Mouse (Mus musculus): ENCODE measurements around the gene Spata5. TPM values are rescaled to one million over a fixed set of nuclear protein-coding genes. Genes with fewer than 3 reads are reported as not detected.

Gene Spata5
- polyA plus RNA-seq, 1 experiment from 2014 or later: 29.8 TPM

DNA sequence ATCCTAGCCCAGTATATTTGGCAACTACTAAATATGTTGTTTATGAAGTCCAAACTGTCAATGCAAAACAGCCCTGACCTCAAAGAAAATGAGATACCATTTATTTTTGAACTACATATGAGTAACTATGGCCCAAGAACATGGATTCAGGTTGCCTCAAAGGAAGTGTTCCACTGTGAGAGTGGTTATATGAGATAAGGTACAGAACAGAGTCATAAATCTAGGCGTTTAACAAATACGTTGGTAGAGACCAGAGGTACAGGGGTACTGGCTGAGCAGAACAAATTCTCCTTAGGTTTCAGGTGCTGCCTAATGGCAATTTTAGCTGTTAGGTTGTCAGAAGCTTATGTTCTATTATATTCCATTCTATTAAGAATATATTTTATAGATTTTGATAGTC, 67.9 kb downstream of the Spata5 start:
- H3K27ac ChIP-seq (ENCODE audit: low read length): no peak overlapping the region
- no peaks in the 10 kb centered on the region; the same call in 1 of the 2 replicates for H3K4me1 ChIP-seq (replicated peaks; ENCODE audit: control insufficient read depth, insufficient read depth, low read length)
- H3K4me2 ChIP-seq (ENCODE audit: low read depth, low read length): no peak overlapping the region
- no peak overlapping the region for H3K4me3 ChIP-seq (ENCODE audit: low read length)
- H3K9ac ChIP-seq (ENCODE audit: low read length): no peak overlapping the region
- WGBS: 76% methylated on average over 2 of the region's 2 CpGs
- no peaks in the 10 kb centered on the region for H3K9me3 ChIP-seq (ENCODE audit: control insufficient read depth, low read length)
- ATAC-seq (ENCODE audit: low read depth): no peak
- H3K36me3 ChIP-seq (ENCODE audit: control insufficient read depth, insufficient read depth, low read length): no peaks in the 10 kb centered on the region
- no peaks in the 10 kb centered on the region for H3K27me3 ChIP-seq (ENCODE audit: control insufficient read depth, insufficient read depth, low read depth, low read length)

DNA sequence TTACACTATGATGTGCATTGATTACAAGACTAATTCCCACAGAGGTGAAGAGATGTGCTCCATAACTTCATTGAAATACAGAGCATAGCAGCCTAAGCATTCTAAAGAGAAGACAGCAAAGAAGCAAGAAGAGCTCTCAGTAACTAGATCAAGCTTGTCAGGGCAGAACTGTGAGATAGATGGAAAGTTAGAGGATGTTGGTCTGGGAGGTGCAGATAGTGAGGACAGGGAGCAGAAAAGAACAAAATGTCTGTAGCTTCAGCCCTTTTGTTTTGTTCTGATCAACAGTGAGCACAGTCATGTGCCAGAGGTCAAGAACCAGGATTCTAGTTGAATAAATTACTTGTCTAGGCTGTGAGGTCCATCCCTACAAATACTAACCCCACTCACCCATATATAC, 68.5 kb downstream of the Spata5 start:
- H3K36me3 ChIP-seq (ENCODE audit: control insufficient read depth, insufficient read depth, low read length): no peaks in the 10 kb centered on the region
- ATAC-seq (ENCODE audit: low read depth): no peak
- H3K27ac ChIP-seq (ENCODE audit: low read length): no peak overlapping the region
- no peaks in the 10 kb centered on the region for H3K9me3 ChIP-seq (ENCODE audit: control insufficient read depth, low read length)
- H3K4me2 ChIP-seq (ENCODE audit: low read depth, low read length): no peak overlapping the region
- H3K4me3 ChIP-seq (ENCODE audit: low read length): no peak overlapping the region
- H3K4me1 ChIP-seq (replicated peaks; ENCODE audit: control insufficient read depth, insufficient read depth, low read length): no peaks in the 10 kb centered on the region; the same call in 1 of the 2 replicates
- H3K27me3 ChIP-seq (ENCODE audit: control insufficient read depth, insufficient read depth, low read depth, low read length): no peaks in the 10 kb centered on the region
- H3K9ac ChIP-seq (ENCODE audit: low read length): no peak overlapping the region

DNA sequence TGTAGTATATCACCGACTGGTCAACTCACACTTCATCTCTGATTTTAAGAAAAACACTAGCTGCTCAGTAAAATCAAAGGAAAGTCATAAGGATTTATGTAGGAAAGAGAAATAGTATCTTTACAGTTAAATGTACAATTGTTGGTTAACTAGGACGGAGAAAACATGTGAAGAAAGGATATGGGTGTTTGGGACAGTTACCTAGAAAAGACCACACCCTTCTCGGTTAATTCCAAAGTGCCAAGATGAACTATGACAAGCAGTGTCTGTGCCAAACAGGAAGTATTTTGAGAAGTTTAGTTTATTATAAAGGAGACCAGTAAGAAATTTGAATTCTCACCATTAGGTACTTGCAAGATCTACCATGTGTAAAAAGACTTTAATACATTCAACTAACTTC, 70.3 kb downstream of the Spata5 start:
- no peak for ATAC-seq (ENCODE audit: low read depth)
- Histone ChIP-seq H3K27ac (ENCODE audit: low read length) (no peak overlapping the region), H3K9me3 (ENCODE audit: control insufficient read depth, low read length) (no peaks in the 10 kb centered on the region), H3K9ac (ENCODE audit: low read length) (no peak overlapping the region), H3K4me3 (ENCODE audit: low read length) (no peak overlapping the region), H3K36me3 (ENCODE audit: control insufficient read depth, insufficient read depth, low read length) (no peaks in the 10 kb centered on the region), H3K4me1 (replicated peaks; ENCODE audit: control insufficient read depth, insufficient read depth, low read length) (no peaks in the 10 kb centered on the region; the same call in 1 of the 2 replicates), H3K27me3 (ENCODE audit: control insufficient read depth, insufficient read depth, low read depth, low read length) (no peaks in the 10 kb centered on the region), H3K4me2 (ENCODE audit: low read depth, low read length) (no peak overlapping the region)
- 79% methylated on average over 3 of the region's 3 CpGs for WGBS

DNA sequence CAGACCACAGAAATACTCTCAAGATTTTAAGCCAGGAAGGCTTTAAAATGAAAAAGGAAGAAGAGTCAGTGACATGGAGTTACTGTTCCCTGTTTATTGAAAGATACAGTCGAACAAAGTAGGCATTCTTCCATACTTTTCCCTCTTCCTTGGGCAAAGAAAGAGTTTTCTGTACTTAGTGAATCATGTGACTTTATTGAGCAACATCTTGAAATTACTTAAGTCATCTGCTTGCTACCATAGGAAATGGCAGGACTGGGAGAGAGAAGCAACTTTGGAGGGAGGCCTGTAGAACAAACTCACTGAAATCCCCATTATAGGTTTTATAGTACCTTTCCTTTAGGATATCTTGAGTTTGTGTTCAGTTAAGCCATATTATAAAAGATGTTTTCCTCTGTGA, 81.2 kb downstream of the Spata5 start:
- Histone ChIP-seq H3K4me1 (replicated peaks; ENCODE audit: control insufficient read depth, insufficient read depth, low read length) (peaks cover 6% of the 10 kb centered on the region), H3K27ac (ENCODE audit: low read length) (no peak overlapping the region), H3K36me3 (ENCODE audit: control insufficient read depth, insufficient read depth, low read length) (no peaks in the 10 kb centered on the region), H3K4me2 (ENCODE audit: low read depth, low read length) (no peak overlapping the region), H3K27me3 (ENCODE audit: control insufficient read depth, insufficient read depth, low read depth, low read length) (no peaks in the 10 kb centered on the region), H3K9ac (ENCODE audit: low read length) (no peak overlapping the region), H3K9me3 (ENCODE audit: control insufficient read depth, low read length) (no peaks in the 10 kb centered on the region), H3K4me3 (ENCODE audit: low read length) (no peak overlapping the region)
- ATAC-seq (ENCODE audit: low read depth): no peak
- WGBS: 72% methylated on average over 1 of the region's 1 CpGs

DNA sequence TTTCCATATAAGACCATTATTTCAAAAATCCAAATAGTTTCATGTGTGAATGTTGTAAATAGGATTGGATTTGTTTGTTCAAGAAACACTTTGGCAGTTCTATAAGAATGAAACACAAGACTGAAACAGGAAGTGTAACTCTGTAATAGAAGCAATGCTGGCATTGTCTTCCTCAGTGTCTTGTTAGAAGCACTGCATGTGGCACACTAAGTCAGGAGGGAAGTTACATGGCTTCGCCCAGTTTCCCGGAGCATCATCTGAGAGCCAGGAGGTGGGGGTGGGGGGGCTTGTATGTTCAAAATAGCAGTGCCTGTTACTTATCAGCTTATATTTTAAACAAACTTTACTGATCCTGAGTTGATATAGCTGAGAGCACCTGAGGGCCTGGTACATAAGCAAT, 82.9 kb downstream of the Spata5 start:
- ATAC-seq (ENCODE audit: low read depth): no peak
- Histone ChIP-seq H3K4me2 (ENCODE audit: low read depth, low read length) (no peak overlapping the region), H3K9ac (ENCODE audit: low read length) (no peak overlapping the region), H3K4me1 (replicated peaks; ENCODE audit: control insufficient read depth, insufficient read depth, low read length) (peaks cover 6% of the 10 kb centered on the region), H3K27ac (ENCODE audit: low read length) (no peak overlapping the region; the same call in 1 of the 2 replicates), H3K4me3 (ENCODE audit: low read length) (no peak overlapping the region), H3K36me3 (ENCODE audit: control insufficient read depth, insufficient read depth, low read length) (no peaks in the 10 kb centered on the region), H3K9me3 (ENCODE audit: control insufficient read depth, low read length) (no peaks in the 10 kb centered on the region), H3K27me3 (ENCODE audit: control insufficient read depth, insufficient read depth, low read depth, low read length) (no peaks in the 10 kb centered on the region)
- WGBS: 54% methylated on average over 2 of the region's 2 CpGs

- ATAC-seq (ENCODE audit: low read depth): no peak
- Histone ChIP-seq H3K4me2 (ENCODE audit: low read depth, low read length) (no peak overlapping the region), H3K9ac (ENCODE audit: low read length) (no peak overlapping the region), H3K27me3 (ENCODE audit: control insufficient read depth, insufficient read depth, low read depth, low read length) (no peaks in the 10 kb centered on the region), H3K4me3 (ENCODE audit: low read length) (no peak overlapping the region), H3K27ac (ENCODE audit: low read length) (no peak overlapping the region), H3K4me1 (replicated peaks; ENCODE audit: control insufficient read depth, insufficient read depth, low read length) (peaks cover 6% of the 10 kb centered on the region), H3K36me3 (ENCODE audit: control insufficient read depth, insufficient read depth, low read length) (no peaks in the 10 kb centered on the region), H3K9me3 (ENCODE audit: control insufficient read depth, low read length) (no peaks in the 10 kb centered on the region)
Measured at GRCm38 (mm10) chr3:37503846-37504245, 84.2 kb downstream of the Spata5 start.

GRCm38 (mm10) chr3:37510055-37511032, 90.6 kb downstream of the Spata5 start:
- Histone ChIP-seq H3K36me3 (ENCODE audit: control insufficient read depth, insufficient read depth, low read length) (no peaks in the 10 kb centered on the region), H3K4me1 (replicated peaks; ENCODE audit: control insufficient read depth, insufficient read depth, low read length) (peaks cover 3% of the 10 kb centered on the region; the same call in 1 of the 2 replicates), H3K9ac (ENCODE audit: low read length) (no peak overlapping the region), H3K27me3 (ENCODE audit: control insufficient read depth, insufficient read depth, low read depth, low read length) (no peaks in the 10 kb centered on the region), H3K9me3 (ENCODE audit: control insufficient read depth, low read length) (no peaks in the 10 kb centered on the region), H3K4me3 (ENCODE audit: low read length) (no peak overlapping the region), H3K27ac (ENCODE audit: low read length) (no peak overlapping the region), H3K4me2 (ENCODE audit: low read depth, low read length) (no peak overlapping the region)
- 57% methylated on average over 7 of the region's 7 CpGs for WGBS
- 0 out of 2 replicates have a peak, but pooled peaks have one; percentile 23 for ATAC-seq (ENCODE audit: low read depth)

- H3K4me2 ChIP-seq (ENCODE audit: low read depth, low read length): no peak overlapping the region
- WGBS: 10% methylated on average over 2 of the region's 2 CpGs
- H3K4me3 ChIP-seq (ENCODE audit: low read length): no peak overlapping the region
- H3K27me3 ChIP-seq (ENCODE audit: control insufficient read depth, insufficient read depth, low read depth, low read length): no peaks in the 10 kb centered on the region
- no peaks in the 10 kb centered on the region for H3K9me3 ChIP-seq (ENCODE audit: control insufficient read depth, low read length)
- H3K9ac ChIP-seq (ENCODE audit: low read length): no peak overlapping the region
- H3K4me1 ChIP-seq (replicated peaks; ENCODE audit: control insufficient read depth, insufficient read depth, low read length): no peaks in the 10 kb centered on the region
- H3K36me3 ChIP-seq (ENCODE audit: control insufficient read depth, insufficient read depth, low read length): no peaks in the 10 kb centered on the region
- no peak overlapping the region for H3K27ac ChIP-seq (ENCODE audit: low read length)
- no peak for ATAC-seq (ENCODE audit: low read depth)
Measured at GRCm38 (mm10) chr3:37515485-37515884, 95.8 kb downstream of the Spata5 start.

DNA sequence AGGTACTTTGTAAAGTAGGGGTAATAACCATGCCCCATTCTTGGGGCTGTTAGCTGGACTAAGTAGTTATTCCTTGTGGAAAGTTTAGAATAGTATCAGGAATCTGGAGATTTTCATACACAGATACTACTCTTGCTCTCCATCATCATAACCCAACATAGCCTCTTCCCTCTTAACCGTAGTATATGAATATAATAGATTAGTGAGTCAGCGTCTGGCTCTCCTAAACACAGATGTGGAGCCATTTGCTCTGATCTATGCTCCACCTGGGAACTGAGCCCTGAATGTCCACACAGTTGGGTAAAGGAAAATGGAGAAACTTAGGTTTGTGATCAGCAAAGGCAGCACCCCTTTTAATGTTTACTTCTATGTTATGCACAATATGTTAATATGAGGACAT, 96.7 kb downstream of the Spata5 start:
- 87% methylated on average over 2 of the region's 2 CpGs for WGBS

More for the DNA sequence above, 96.7 kb downstream of the Spata5 start:
- H3K4me3 ChIP-seq (ENCODE audit: low read length): no peak overlapping the region
- H3K9ac ChIP-seq (ENCODE audit: low read length): no peak overlapping the region
- H3K9me3 ChIP-seq (ENCODE audit: control insufficient read depth, low read length): no peaks in the 10 kb centered on the region
- H3K36me3 ChIP-seq (ENCODE audit: control insufficient read depth, insufficient read depth, low read length): no peaks in the 10 kb centered on the region
- H3K27ac ChIP-seq (ENCODE audit: low read length): no peak overlapping the region
- no peaks in the 10 kb centered on the region for H3K27me3 ChIP-seq (ENCODE audit: control insufficient read depth, insufficient read depth, low read depth, low read length)
- ATAC-seq (ENCODE audit: low read depth): no peak
- 0 out of 2 replicates have a peak, but pooled peaks cover 3% of the 10 kb centered on the region for H3K4me1 ChIP-seq (replicated peaks; ENCODE audit: control insufficient read depth, insufficient read depth, low read length)
- no peak overlapping the region for H3K4me2 ChIP-seq (ENCODE audit: low read depth, low read length)

All from lung, embryonic 16.5 days (tissue).